Mouse (Mus musculus): ENCODE results near the gene Bglap3. TPM values are rescaled to one million over a fixed set of nuclear protein-coding genes. Genes with fewer than 3 reads are reported as not detected.

Bglap3 gene
- total and polyA plus RNA-seq, 3 experiments: not detected

- peak; percentile 81 for TF ChIP-seq HCFC1 (IDR thresholded peaks at IDR 0.05; ENCODE audit: low read depth, low read length)
- peak; percentile 97 for TF ChIP-seq POLR2AphosphoS2 (IDR thresholded peaks at IDR 0.05; ENCODE audit: low read length)
- TF ChIP-seq MYB (IDR thresholded peaks at IDR 0.05; ENCODE audit: low read depth, low read length): no peak
- peak; percentile 9; the same call in 1 of the 2 replicates for TF ChIP-seq SMC3 (IDR thresholded peaks at IDR 0.05; ENCODE audit: low read depth, low read length)
- no peak for TF ChIP-seq CTCF (IDR thresholded peaks at IDR 0.05 in 2 of 3, conservative IDR thresholded peaks at IDR 0.05 in 1 of 3; ENCODE audit: control insufficient read depth in 1 of 3, insufficient read depth in 1 of 3, low read depth in 2 of 3, low read length in 3 of 3, poor library complexity in 1 of 3, severe bottlenecking in 1 of 3)
Observed at GRCm38 (mm10) chr3:88409741-88410644, 37.5 kb upstream of the Bglap3 start, which contains the start of gene Pmf1 (continued).

- H3K4me1 ChIP-seq (ENCODE audit: control insufficient read depth in 1 of 2, insufficient read depth in 2 of 2, low read length in 2 of 2): peaks cover 0 to 26% of the 10 kb centered on the region in 2 experiments; a peak in 3 of 4 replicates
- H3K27me3 ChIP-seq (ENCODE audit: control insufficient read depth in 1 of 2, insufficient read depth in 2 of 2, low read length in 2 of 2): no peaks in the 10 kb centered on the region
- peak overlapping the region; percentile 97; the same call in 1 of the 2 replicates for H3K27ac ChIP-seq (ENCODE audit: control insufficient read depth, low read depth, low read length)
- H3K4me3 ChIP-seq (ENCODE audit: control insufficient read depth in 1 of 2, insufficient read depth in 1 of 2, low read depth in 2 of 2, low read length in 2 of 2): peak overlapping the region; percentile 55 to 87
- H3K9me3 ChIP-seq (replicated peaks; ENCODE audit: insufficient read depth, low read length): no peaks in the 10 kb centered on the region
- peaks cover 0 to 15% of the 10 kb centered on the region in 2 experiments; a peak in 2 of 4 replicates for H3K36me3 ChIP-seq (ENCODE audit: control insufficient read depth in 1 of 2, insufficient read depth in 2 of 2, low read length in 2 of 2)
- TF ChIP-seq CHD2 (IDR thresholded peaks at IDR 0.05; ENCODE audit: low read length) (no peak), E2F4 (IDR thresholded peaks at IDR 0.05; ENCODE audit: borderline replicate concordance, low read depth, low read length) (no peak), ELF1 (IDR thresholded peaks at IDR 0.05; ENCODE audit: low read depth, low read length) (no peak), MAZ (IDR thresholded peaks at IDR 0.05; ENCODE audit: low read depth, low read length) (no peak), MEF2A (IDR thresholded peaks at IDR 0.05; ENCODE audit: extremely low read depth, insufficient replicate concordance, low read depth, low read length, poor library complexity, severe bottlenecking) (no peak), GABPA (IDR thresholded peaks at IDR 0.05; ENCODE audit: low read depth, low read length) (no peak), UBTF (IDR thresholded peaks at IDR 0.05; ENCODE audit: borderline replicate concordance, insufficient read depth, low read depth, low read length) (no peak), USF1 (IDR thresholded peaks at IDR 0.05; ENCODE audit: low read depth, low read length) (no peak), NRF1 (IDR thresholded peaks at IDR 0.05; ENCODE audit: insufficient read depth, low read depth, low read length, poor library complexity, severe bottlenecking) (no peak), MYC (IDR thresholded peaks at IDR 0.05; ENCODE audit: low read depth, low read length) (no peak), SIN3A (IDR thresholded peaks at IDR 0.05; ENCODE audit: low read length) (no peak), CHD1 (IDR thresholded peaks at IDR 0.05; ENCODE audit: low read depth, low read length) (no peak), TAL1 (IDR thresholded peaks at IDR 0.05; ENCODE audit: low read length) (no peak), KAT2A (conservative IDR thresholded peaks at IDR 0.05; ENCODE audit: low read depth, low read length) (no peak), CTCF (IDR thresholded peaks at IDR 0.05 in 2 of 3, conservative IDR thresholded peaks at IDR 0.05 in 1 of 3; ENCODE audit: control insufficient read depth in 1 of 3, insufficient read depth in 1 of 3, low read depth in 2 of 3, low read length in 3 of 3, poor library complexity in 1 of 3, severe bottlenecking in 1 of 3) (no peak), ZKSCAN1 (IDR thresholded peaks at IDR 0.05; ENCODE audit: low read depth, low read length) (no peak), BHLHE40 (IDR thresholded peaks at IDR 0.05; ENCODE audit: borderline replicate concordance, low read depth, low read length) (no peak)
- peak; percentile 25 for DNase-seq (ENCODE audit: low read depth, low spot score)
- peaks cover 26% of the 10 kb centered on the region for H3K79me2 ChIP-seq (ENCODE audit: control insufficient read depth, insufficient read depth, low read length, poor library complexity)
- H3K9ac ChIP-seq (ENCODE audit: control insufficient read depth, low read depth, low read length, poor library complexity, severe bottlenecking): peak overlapping the region; percentile 95
Observed at GRCm38 (mm10) chr3:88408953-88409352, 36.4 kb upstream of the Bglap3 start.
